Mouse (Mus musculus) c-Kit-positive CD71-negative TER-119-negative erythroid progenitor cells, embryonic 14.5 days (primary cell): ENCODE results near the gene Rnf130.

ENCODE experiments used
- DNase-seq: peaks from one replicate; pipeline ENCODE4 v3.0.0-alpha.2; 2013; ENCODE audit warnings: low read depth

The Rnf130 gene

DNA sequence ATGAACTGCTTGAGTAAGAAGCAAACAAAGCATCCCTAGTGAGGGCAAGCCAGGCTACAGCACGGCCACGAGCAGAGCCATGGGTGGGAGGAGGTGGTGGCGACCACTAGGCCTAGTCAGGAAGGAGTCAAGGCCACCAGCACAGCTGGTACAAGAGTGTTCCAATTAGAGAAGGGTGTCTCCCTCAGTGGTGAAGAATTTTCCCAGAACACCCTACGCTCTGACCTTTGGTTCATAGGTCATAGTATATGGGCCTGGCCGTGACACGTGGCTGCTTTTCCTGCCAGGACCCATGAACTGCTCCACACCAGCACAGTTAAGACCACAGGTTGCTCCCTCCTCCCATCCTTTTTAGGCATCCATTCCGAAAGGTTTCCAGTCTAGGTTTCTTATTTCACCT is 114.4 kb downstream of the Rnf130 start:
- DNase-seq, result no peak

DNA sequence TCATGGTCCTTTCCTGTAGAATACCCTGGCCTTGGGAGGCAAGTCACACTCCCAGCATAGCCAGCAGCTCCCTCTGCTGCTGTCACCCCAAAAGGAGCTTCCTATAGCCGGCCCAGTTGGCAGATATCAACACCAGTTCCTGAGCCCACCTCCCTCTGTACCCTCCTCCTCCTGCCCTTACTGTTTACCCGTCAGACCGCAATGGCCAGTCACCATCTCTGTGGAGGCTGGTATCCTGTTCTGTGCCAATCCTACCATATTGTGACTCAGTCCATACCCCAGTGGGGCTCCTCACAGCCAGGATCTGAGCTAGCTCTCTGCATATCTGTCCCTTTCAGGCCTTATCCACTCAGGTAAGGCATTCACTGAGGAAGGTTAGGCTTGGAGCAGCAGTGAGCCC is 120.4 kb downstream of the Rnf130 start:
- no peak for DNase-seq

DNA sequence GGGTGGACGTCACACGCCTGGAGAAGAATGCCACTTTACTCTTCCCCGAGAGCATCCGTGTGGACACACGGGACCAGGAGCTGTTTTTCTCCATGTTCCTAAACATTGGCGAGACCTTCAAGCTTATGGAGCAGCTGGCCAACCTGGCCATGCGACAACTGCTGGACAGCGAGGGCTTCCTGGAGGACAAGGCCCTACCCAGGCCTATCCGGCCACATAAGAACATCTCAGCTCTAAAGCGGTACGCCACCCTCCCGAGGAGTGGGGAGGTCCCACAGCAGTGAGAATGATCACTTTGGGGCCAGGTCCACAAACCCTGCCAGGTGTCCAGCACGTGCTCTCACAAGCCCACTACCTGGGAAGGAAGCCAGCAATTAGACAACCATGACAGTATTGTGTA is 121.0 kb downstream of the Rnf130 start:
- no peak for DNase-seq

DNA sequence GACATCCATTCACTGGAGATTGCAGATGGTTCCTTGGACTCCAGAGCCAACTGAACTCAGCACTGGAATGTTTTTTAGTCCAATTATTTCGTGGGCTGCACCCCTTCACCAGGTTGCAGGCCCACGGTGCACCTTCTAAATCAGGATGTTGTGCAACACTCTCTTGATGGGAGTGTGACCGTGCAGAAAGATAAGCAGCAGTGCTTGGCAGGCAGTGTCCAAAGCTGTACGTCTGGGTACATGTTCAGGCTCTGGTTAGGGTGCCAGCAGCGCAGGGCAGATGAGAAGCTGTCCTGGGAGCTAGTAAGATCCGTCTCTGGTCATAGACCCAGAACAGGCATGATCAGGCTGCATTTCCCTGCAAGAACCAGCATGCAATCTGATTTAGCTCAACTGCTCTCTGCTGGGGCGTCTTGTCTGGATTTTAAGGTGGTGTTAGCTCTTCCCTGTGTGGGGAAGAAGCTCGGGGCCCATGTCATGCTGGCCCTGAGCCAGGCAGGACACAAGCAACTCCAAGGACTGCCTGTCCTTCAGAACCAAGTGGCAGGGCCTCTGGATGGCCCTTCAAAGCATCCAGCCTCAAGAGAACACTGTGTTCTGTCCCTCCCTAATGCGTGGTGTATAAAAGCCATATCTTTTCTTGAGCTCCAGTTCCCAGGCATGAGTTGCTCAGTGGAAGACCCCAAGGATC is 122.3 kb downstream of the Rnf130 start:
- no peak for DNase-seq

DNA sequence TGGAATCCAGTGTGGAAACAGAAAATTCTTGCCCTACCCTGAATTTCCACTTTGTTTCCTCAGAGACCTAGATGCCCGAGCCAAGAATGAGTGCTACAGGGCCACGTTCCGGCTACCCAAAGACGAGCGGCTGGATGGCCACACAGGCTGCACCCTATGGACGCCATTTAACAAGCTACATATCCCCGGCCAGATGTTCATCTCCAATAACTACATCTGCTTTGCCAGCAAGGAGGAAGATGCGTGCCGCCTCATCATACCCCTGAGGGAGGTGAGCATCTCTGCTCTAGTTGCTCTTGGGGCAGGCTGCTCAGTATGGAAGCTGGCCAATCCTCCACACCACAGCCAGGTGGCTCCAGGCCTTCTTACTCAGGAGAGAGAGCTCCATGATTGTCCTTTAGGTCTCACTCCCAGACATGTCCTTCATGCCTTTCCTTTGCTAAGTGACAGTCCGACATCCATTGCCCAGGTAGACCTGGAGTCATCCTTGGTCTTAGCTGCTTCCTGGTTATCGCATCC is 122.9 kb downstream of the Rnf130 start:
- no peak for DNase-seq

DNA sequence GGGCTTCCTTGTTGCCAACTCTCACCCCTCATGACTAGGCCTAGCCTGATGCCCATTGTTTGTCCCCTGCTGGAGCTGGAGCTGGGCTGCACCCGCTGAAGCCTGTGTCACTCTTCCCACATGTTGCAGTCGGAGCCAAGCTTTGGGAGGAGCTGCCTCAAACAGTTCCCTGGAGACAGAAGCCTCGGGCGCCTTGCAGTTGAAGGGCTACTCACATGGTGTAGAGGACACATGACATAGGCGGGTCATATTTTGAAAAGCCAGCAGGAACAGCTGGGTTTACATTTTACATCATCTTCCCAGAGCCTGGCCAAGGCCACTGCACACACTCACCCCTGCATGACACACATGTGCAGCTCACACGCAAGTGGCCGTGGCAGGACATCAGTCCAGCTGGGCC is 124.1 kb downstream of the Rnf130 start:
- DNase-seq, result no peak

DNA sequence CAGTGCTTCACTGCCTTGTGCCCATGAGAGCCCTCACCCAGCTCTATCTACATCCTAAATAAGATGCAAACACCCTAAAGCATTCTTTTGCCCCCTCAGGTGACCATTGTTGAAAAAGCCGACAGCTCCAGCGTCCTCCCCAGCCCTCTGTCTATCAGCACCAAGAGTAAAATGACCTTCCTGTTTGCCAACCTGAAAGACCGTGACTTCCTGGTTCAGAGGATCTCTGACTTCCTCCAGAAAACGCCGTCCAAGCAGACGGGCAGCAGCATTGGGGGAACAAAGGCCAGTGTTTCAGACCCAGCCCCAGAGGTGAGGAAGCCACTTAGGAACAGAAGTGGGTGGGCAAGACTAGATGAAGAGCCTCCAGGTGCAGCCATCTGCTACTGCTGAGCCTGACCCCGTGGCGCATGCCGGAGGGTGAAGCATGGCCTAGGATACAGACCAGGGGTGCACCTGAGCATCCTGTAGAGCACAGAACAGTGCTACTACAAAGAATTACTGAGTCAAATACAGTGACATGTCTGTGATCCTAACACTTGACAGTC is 124.5 kb downstream of the Rnf130 start:
- no peak for DNase-seq

DNA sequence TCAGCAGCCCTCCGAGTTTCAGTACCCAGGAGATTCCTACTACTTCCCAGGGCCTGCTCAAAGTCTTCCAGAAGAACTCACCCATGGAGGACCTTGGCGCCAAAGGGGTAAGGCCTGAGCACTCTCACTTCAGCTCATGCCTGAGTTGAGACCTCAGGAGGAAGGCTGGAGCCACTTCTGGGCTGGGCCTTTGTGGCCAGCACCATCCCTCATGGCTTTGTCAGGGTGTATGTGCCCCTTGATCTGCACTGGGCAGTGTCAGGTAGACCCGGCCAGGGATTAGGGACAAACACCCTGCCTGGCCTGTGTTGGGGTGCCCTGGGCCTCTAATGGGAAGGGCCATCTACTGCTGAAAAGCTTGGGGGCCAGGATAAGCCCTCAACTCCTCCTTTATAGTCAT is 126.2 kb downstream of the Rnf130 start:
- DNase-seq, result no peak

DNA sequence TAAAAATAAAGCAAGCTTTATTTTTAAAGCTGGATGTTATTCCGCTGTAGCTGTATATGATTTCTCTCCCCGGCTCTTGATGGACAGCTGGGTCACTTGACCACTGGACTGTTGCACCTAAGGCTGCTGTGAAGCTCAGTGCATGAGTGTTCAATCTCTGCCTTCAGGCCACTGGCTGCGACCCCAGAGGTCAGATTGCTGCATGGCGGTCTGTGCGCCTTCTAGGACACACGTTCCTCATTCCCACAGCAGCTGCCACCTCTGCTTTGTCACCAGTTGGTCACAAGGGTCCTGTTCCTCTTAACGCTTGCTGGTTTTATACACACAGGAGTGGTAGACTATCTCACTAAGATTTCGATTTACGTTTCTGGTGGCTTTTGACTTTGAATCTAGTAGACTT is 129.0 kb downstream of the Rnf130 start:
- no peak for DNase-seq
